9 mouse cellular contexts compared by ENCODE assay signal in genomic region chr15:97990124-97990523, GRCm38 (mm10). TPM values are rescaled to one million over a fixed set of nuclear protein-coding genes. Genes with fewer than 3 reads are reported as not detected.
A peak's percentile ranks its signal among the peaks of the same experiment; 100 is the strongest.
DNase-seq lines count a peak whose midpoint lies in the region; ATAC-seq and TF ChIP-seq lines count a peak whose summit lies in the region.
"Had no signal": no experiment of that assay in that cellular context is flagged by ENCODE, and none has a peak within 500 bp of the region (broad histone marks: within the 10 kb centered on the region; RNA-seq: fewer than 3 reads in every experiment).

No protein-coding gene starts in this region.

- peaks cover 28% of the 10 kb centered on the region for H3K36me3 ChIP-seq in E14TG2a.4 (ENCODE audit: insufficient read depth, low read length)
- peaks cover 36% of the 10 kb centered on the region for H3K36me3 ChIP-seq in forebrain, embryonic 14.5 days (ENCODE audit: control insufficient read depth, insufficient read depth, low read length)
- peaks cover 75% of the 10 kb centered on the region for H3K36me3 ChIP-seq in midbrain, embryonic 10.5 days

- peak overlapping the region; percentile 40 for H3K9ac ChIP-seq in forebrain, embryonic 14.5 days (ENCODE audit: low read length)
- H3K9ac ChIP-seq: liver, embryonic 14.5 days had no signal

- peak; percentile 61 for DNase-seq in NIH3T3 (ENCODE audit: low read depth)
- peak; percentile 84 for DNase-seq in forebrain, embryonic 14.5 days (ENCODE audit: low spot score)
- peak; percentile 93 for DNase-seq in midbrain, embryonic 10.5 days (ENCODE audit: low spot score)
- no peak for DNase-seq in c-Kit-positive CD71-positive TER-119-positive erythroid progenitor cells, embryonic 14.5 days (ENCODE audit: low spot score)
- no peak for DNase-seq in gastrocnemius, adult 18-20 months (ENCODE audit: low spot score)
- no peak for DNase-seq in layer of hippocampus, adult 9-11 months

- peak overlapping the region; percentile 93 for H3K27ac ChIP-seq in forebrain, embryonic 14.5 days (ENCODE audit: low read depth, low read length)
- peak overlapping the region; percentile 96 for H3K27ac ChIP-seq in midbrain, embryonic 10.5 days (replicated peaks)
- H3K27ac ChIP-seq: liver, embryonic 14.5 days had no signal

- TF ChIP-seq CTCF in E14TG2a.4 (conservative IDR thresholded peaks at IDR 0.05; ENCODE audit: low read length): no peak

- H3K27me3 ChIP-seq in E14TG2a.4 (ENCODE audit: insufficient read depth, low read length): peaks cover 6% of the 10 kb centered on the region
- H3K27me3 ChIP-seq in forebrain, embryonic 14.5 days (replicated peaks; ENCODE audit: control insufficient read depth, insufficient read depth, low read length): no peaks in the 10 kb centered on the region
- H3K27me3 ChIP-seq in midbrain, embryonic 10.5 days (ENCODE audit: low read depth, poor library complexity, severe bottlenecking): no peaks in the 10 kb centered on the region

- 0% methylated on average over 6 of the region's 6 CpGs for WGBS in forebrain, embryonic 14.5 days
- 0% methylated on average over 6 of the region's 6 CpGs for WGBS in midbrain, embryonic 10.5 days

- H3K4me2 ChIP-seq in forebrain, embryonic 14.5 days (ENCODE audit: low read length): peak overlapping the region; percentile 37

- no peaks in the 10 kb centered on the region for H3K9me3 ChIP-seq in E14TG2a.4 (ENCODE audit: low read length)
- no peaks in the 10 kb centered on the region for H3K9me3 ChIP-seq in forebrain, embryonic 14.5 days (replicated peaks; ENCODE audit: control insufficient read depth, low read length)
- H3K9me3 ChIP-seq in midbrain, embryonic 10.5 days (replicated peaks): no peaks in the 10 kb centered on the region

- H3K4me1 ChIP-seq in E14TG2a.4 (replicated peaks; ENCODE audit: low read depth, low read length): peaks cover 73% of the 10 kb centered on the region
- H3K4me1 ChIP-seq in forebrain, embryonic 14.5 days (ENCODE audit: control insufficient read depth, insufficient read depth, low read length): peaks cover 40% of the 10 kb centered on the region
- peaks cover 72% of the 10 kb centered on the region for H3K4me1 ChIP-seq in midbrain, embryonic 10.5 days

- peak; percentile 31; the same call in 1 of the 2 replicates for ATAC-seq in forebrain, embryonic 14.5 days
- ATAC-seq: activated CD4-positive, CD25-positive, alpha-beta regulatory T cell, adult 4 months had no signal

- 0 out of 2 replicates have a peak overlapping the region, but pooled peaks have one; percentile 20 for H3K4me3 ChIP-seq in E14TG2a.4 (replicated peaks; ENCODE audit: low read length)
- H3K4me3 ChIP-seq in forebrain, embryonic 14.5 days (ENCODE audit: low read depth, low read length): no peak overlapping the region
- H3K4me3 ChIP-seq in midbrain, embryonic 10.5 days: peak overlapping the region; percentile 43

RNA-seq across cellular contexts. Expression of gene Col2a1, which starts 14.4 kb away (rescaled TPM):
- 19.4 and 23.9 TPM in 2 replicates for polyA plus RNA-seq in forebrain, embryonic 14.5 days (2014; fragmentation: Nextera tagmentation; extraction: Ambion mirVana)
- polyA plus RNA-seq in midbrain, embryonic 10.5 days (2016; fragmentation: Nextera tagmentation; extraction: Ambion mirVana): 142 and 151 TPM in 2 replicates
- under 1 TPM; 0.19 to 0.37 TPM for total RNA-seq in gastrocnemius, adult 18-20 months (2021)

RNA-seq across cellular contexts. Expression of gene Tmem106c, which starts 26.1 kb away (rescaled TPM):
- 71.7 and 75.2 TPM in 2 replicates for polyA plus RNA-seq in forebrain, embryonic 14.5 days (2014; fragmentation: Nextera tagmentation; extraction: Ambion mirVana)
- 55.6 and 61.1 TPM in 2 replicates for polyA plus RNA-seq in midbrain, embryonic 10.5 days (2016; fragmentation: Nextera tagmentation; extraction: Ambion mirVana)
- total RNA-seq in gastrocnemius, adult 18-20 months (2021): 1 to 10 TPM; 5.8 to 7.4 TPM

Comparison
In these comparisons a context has a peak if more than half of its experiments do, and no peak if none do; other contexts are left out.
1. DNase-seq: peak in NIH3T3 (single experiment), forebrain, embryonic 14.5 days (single experiment) and midbrain, embryonic 10.5 days (single experiment); none in c-Kit-positive CD71-positive TER-119-positive erythroid progenitor cells, embryonic 14.5 days (single experiment), gastrocnemius, adult 18-20 months (single experiment) and layer of hippocampus, adult 9-11 months (single experiment).